Mouse (Mus musculus) thymus, adult 18-20 months (tissue): ENCODE data around the gene Ep400.

ENCODE experiments used
- DNase-seq, 2 experiments: peaks; one replicate each; pipeline ENCODE4 v3.0.0; 2022; ENCODE audit warnings: mixed read lengths in 2 of 2

The Ep400 gene

GRCm38 (mm10) chr5:110770448-110771158, at the start of gene Ep400:
Ep400 (minus strand) TSS chr5:110770717.
- DNase-seq = peak; percentile 99 to 100

GRCm38 (mm10) chr5:110809667-110810325, 39.3 kb upstream of the Ep400 start, which contains the start of gene Ulk1:
Ulk1 (minus strand) TSS chr5:110810097.
- peak; percentile 99 to 100 for DNase-seq

GRCm38 (mm10) chr5:110808821-110809666, 38.5 kb upstream of the Ep400 start:
- DNase-seq = peak; percentile 25 to 45

- peak; percentile 54 to 67 for DNase-seq
Measured at GRCm38 (mm10) chr5:110808061-110808631, 37.6 kb upstream of the Ep400 start.

GRCm38 (mm10) chr5:110807453-110807852, 36.9 kb upstream of the Ep400 start:
- no peak for DNase-seq

GRCm38 (mm10) chr5:110806676-110807075, 36.2 kb upstream of the Ep400 start:
- DNase-seq = no peak

GRCm38 (mm10) chr5:110806154-110806553, 35.6 kb upstream of the Ep400 start:
- no peak for DNase-seq

GRCm38 (mm10) chr5:110804012-110804743, 33.7 kb upstream of the Ep400 start:
- no peak for DNase-seq

GRCm38 (mm10) chr5:110802809-110803208, 32.3 kb upstream of the Ep400 start:
- no peak for DNase-seq

GRCm38 (mm10) chr5:110802186-110802585, 31.7 kb upstream of the Ep400 start:
- no peak for DNase-seq

- DNase-seq = no peak
Measured at GRCm38 (mm10) chr5:110801036-110801624, 30.6 kb upstream of the Ep400 start.

- DNase-seq = no peak
Measured at GRCm38 (mm10) chr5:110797696-110798095, 27.2 kb upstream of the Ep400 start.

- DNase-seq = no peak
Measured at GRCm38 (mm10) chr5:110794363-110794762, 23.8 kb upstream of the Ep400 start.

- DNase-seq = peak in 1 of 2 experiments; percentile 32
Measured at GRCm38 (mm10) chr5:110788684-110789083, 18.2 kb upstream of the Ep400 start.

- DNase-seq = no peak
Measured at GRCm38 (mm10) chr5:110786081-110786835, 15.7 kb upstream of the Ep400 start.

- DNase-seq = no peak
Measured at GRCm38 (mm10) chr5:110783150-110783549, 12.6 kb upstream of the Ep400 start.

GRCm38 (mm10) chr5:110781529-110782238, 11.2 kb upstream of the Ep400 start:
- no peak for DNase-seq

GRCm38 (mm10) chr5:110780761-110781528, 10.4 kb upstream of the Ep400 start:
- DNase-seq = no peak

- peak; percentile 75 to 79 for DNase-seq
Measured at GRCm38 (mm10) chr5:110779998-110780760, 9.7 kb upstream of the Ep400 start, which contains the start of gene Pus1. Pus1 (minus strand) TSS chr5:110780659.
